Mouse (Mus musculus) kidney, embryonic 14.5 days (tissue): ENCODE data around the gene Zfp131. TPM values are rescaled to one million over a fixed set of nuclear protein-coding genes. Genes with fewer than 3 reads are reported as not detected.

Experiments
- ATAC-seq: fragments of 200-750 bp; cut with Nextera tagmentation; 2 replicates; pipeline ENCODE4 v1.8.0; 2017; ENCODE audit warnings: moderate number of reproducible peaks, mild to moderate bottlenecking, moderate TSS enrichment, moderate library complexity; ENCODE audit not compliant: low FRiP score, low TSS enrichment
- H3K27ac ChIP-seq: fragments of 300-500 bp; sonication (generic); 2 replicates; pipeline ENCODE4 v1.5.1; 2014; ENCODE audit warnings: low read depth, mild to moderate bottlenecking, low read length, moderate library complexity, mixed read lengths
- H3K27me3 ChIP-seq: fragments of 300-500 bp; sonication (generic); 2 replicates; pipeline ENCODE4 v1.6.1; 2014; ENCODE audit warnings: mild to moderate bottlenecking, low read length; ENCODE audit not compliant: control insufficient read depth, insufficient read depth
- H3K36me3 ChIP-seq: fragments of 300-500 bp; sonication (generic); 2 replicates; pipeline ENCODE4 v1.6.1; 2014; ENCODE audit warnings: low read length, mixed read lengths; ENCODE audit not compliant: control insufficient read depth, insufficient read depth
- H3K4me1 ChIP-seq: fragments of 300-500 bp; sonication (generic); 2 replicates; pipeline ENCODE4 v1.6.1; 2014; ENCODE audit warnings: low read length, mixed read lengths; ENCODE audit not compliant: control insufficient read depth, insufficient read depth
- H3K4me2 ChIP-seq: fragments of 300-500 bp; sonication (generic); replicated peaks from 2 replicates; pipeline ENCODE4 v1.6.1; 2014; ENCODE audit warnings: low read depth, mild to moderate bottlenecking, low read length
- H3K4me3 ChIP-seq: fragments of 300-500 bp; sonication (generic); 2 replicates; pipeline ENCODE4 v1.5.1; 2014; ENCODE audit warnings: mild to moderate bottlenecking, low read length
- H3K9ac ChIP-seq: fragments of 300-500 bp; sonication (generic); 2 replicates; pipeline ENCODE4 v1.6.1; 2014; ENCODE audit warnings: low read depth, mild to moderate bottlenecking, low read length, moderate library complexity
- H3K9me3 ChIP-seq: fragments of 300-500 bp; sonication (generic); 2 replicates; pipeline ENCODE4 v1.6.1; 2016; ENCODE audit warnings: low read length; ENCODE audit not compliant: control insufficient read depth
- WGBS: fragments of 180-500 bp; shearing (Covaris S2); extraction: QIAGEN DNeasy Blood & Tissue Kit; methylation state at CpG from one replicate; pipeline ENCODE4 v1.1.7; 2014; 5-methylcytosine and 5-hydroxymethylcytosine counted together
- polyA plus RNA-seq: library from polyadenylated mRNA; unstranded; fragments of >200 nt; fragmentation: Nextera tagmentation; extraction: Ambion mirVana; gene quantifications from 2 replicates; pipeline ENCODE4 v1.2.1, GENCODE M21; 2014

Gene Zfp131
- polyA plus RNA-seq, 1 experiment from 2014 or later: 41.7 TPM

- Histone ChIP-seq H3K9me3 (no peaks in the 10 kb centered on the region), H3K4me1 (peaks cover 7% of the 10 kb centered on the region; the same call in 1 of the 2 replicates), H3K36me3 (peaks cover 6% of the 10 kb centered on the region; the same call in 1 of the 2 replicates), H3K9ac (no peak overlapping the region), H3K4me2 (no peak overlapping the region; the same call in 1 of the 2 replicates), H3K27me3 (no peaks in the 10 kb centered on the region), H3K27ac (no peak overlapping the region), H3K4me3 (no peak overlapping the region)
- 30% methylated on average over 5 of the region's 5 CpGs for WGBS
- no peak for ATAC-seq
Observed at GRCm38 (mm10) chr13:119756831-119757230, 33.9 kb downstream of the Zfp131 start.

GRCm38 (mm10) chr13:119755681-119756471, 34.8 kb downstream of the Zfp131 start, which contains the start of gene Nim1k:
TSS of gene Nim1k (minus strand) at chr13:119755882.
- under 1% methylated on average over 43 of the region's 43 CpGs for WGBS
- H3K9ac ChIP-seq: peak within 1 kb of the TSS; percentile 65
- no peaks in the 10 kb centered on the region for H3K9me3 ChIP-seq
- no peaks in the 10 kb centered on the region for H3K27me3 ChIP-seq
- peak within 1 kb of the TSS; percentile 95 for H3K4me2 ChIP-seq
- H3K36me3 ChIP-seq: 0 out of 2 replicates have a peak, but pooled peaks cover under 1% of the 10 kb centered on the region
- H3K4me3 ChIP-seq: peak within 1 kb of the TSS; percentile 59
- peaks cover 7% of the 10 kb centered on the region; the same call in 1 of the 2 replicates for H3K4me1 ChIP-seq
- peak within 1 kb of the TSS; percentile 20; the same call in 1 of the 2 replicates for H3K27ac ChIP-seq
- ATAC-seq: peak; percentile 98

GRCm38 (mm10) chr13:119755141-119755547, 35.5 kb downstream of the Zfp131 start:
- 2% methylated on average over 16 of the region's 16 CpGs for WGBS
- Histone ChIP-seq H3K4me3 (peak overlapping the region; percentile 59), H3K36me3 (no peaks in the 10 kb centered on the region), H3K9ac (peak overlapping the region; percentile 65), H3K27me3 (no peaks in the 10 kb centered on the region), H3K4me1 (peaks cover 7% of the 10 kb centered on the region; the same call in 1 of the 2 replicates), H3K4me2 (peak overlapping the region; percentile 95), H3K27ac (no peak overlapping the region), H3K9me3 (no peaks in the 10 kb centered on the region)
- peak; percentile 73 for ATAC-seq

- no peak overlapping the region; the same call in 1 of the 2 replicates for H3K4me3 ChIP-seq
- no peak overlapping the region for H3K9ac ChIP-seq
- no peaks in the 10 kb centered on the region for H3K27me3 ChIP-seq
- H3K4me2 ChIP-seq: no peak overlapping the region; the same call in 1 of the 2 replicates
- WGBS: 24% methylated on average over 3 of the region's 3 CpGs
- no peak overlapping the region for H3K27ac ChIP-seq
- H3K4me1 ChIP-seq: peaks cover 7% of the 10 kb centered on the region; the same call in 1 of the 2 replicates
- no peak for ATAC-seq
- no peaks in the 10 kb centered on the region for H3K9me3 ChIP-seq
- no peaks in the 10 kb centered on the region for H3K36me3 ChIP-seq
Observed at GRCm38 (mm10) chr13:119754635-119755020, 36.1 kb downstream of the Zfp131 start.

- H3K27ac ChIP-seq: no peak overlapping the region
- 60% methylated on average over 9 of the region's 9 CpGs for WGBS
- H3K4me2 ChIP-seq: no peak overlapping the region
- H3K36me3 ChIP-seq: no peaks in the 10 kb centered on the region
- no peak overlapping the region for H3K9ac ChIP-seq
- peaks cover 7% of the 10 kb centered on the region; the same call in 1 of the 2 replicates for H3K4me1 ChIP-seq
- H3K4me3 ChIP-seq: no peak overlapping the region
- H3K9me3 ChIP-seq: no peaks in the 10 kb centered on the region
- no peak for ATAC-seq
- H3K27me3 ChIP-seq: no peaks in the 10 kb centered on the region
Observed at GRCm38 (mm10) chr13:119753859-119754634, 36.6 kb downstream of the Zfp131 start.

DNA sequence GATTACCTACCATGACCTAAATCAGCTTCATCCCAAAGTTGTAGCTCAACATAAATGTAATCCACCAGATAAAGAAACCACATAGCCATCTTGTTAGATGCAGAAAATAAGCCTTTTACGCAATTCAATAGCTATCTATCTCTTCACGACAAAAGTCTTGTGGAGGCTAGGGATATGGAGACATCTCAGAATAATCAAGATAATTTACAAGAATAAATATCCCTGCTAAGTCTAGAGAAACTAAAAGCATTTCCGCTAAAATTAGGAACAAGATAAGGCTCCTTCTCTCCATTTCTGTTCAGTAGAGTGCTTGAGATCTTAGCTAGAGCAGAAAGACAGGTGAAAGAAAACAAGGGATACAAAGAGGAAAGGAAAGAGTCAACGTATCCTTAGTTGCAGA, 43.8 kb downstream of the Zfp131 start:
- no peak overlapping the region for H3K4me3 ChIP-seq

GRCm38 (mm10) chr13:119743470-119743869, 47.2 kb downstream of the Zfp131 start:
- no peak overlapping the region for H3K9ac ChIP-seq
- H3K27ac ChIP-seq: no peak overlapping the region
- H3K4me1 ChIP-seq: no peaks in the 10 kb centered on the region
- WGBS: 86% methylated on average over 3 of the region's 3 CpGs
- H3K27me3 ChIP-seq: no peaks in the 10 kb centered on the region
- H3K4me3 ChIP-seq: no peak overlapping the region
- no peaks in the 10 kb centered on the region for H3K9me3 ChIP-seq
- no peak for ATAC-seq
- no peak overlapping the region for H3K4me2 ChIP-seq
- no peaks in the 10 kb centered on the region for H3K36me3 ChIP-seq

More for the DNA sequence above, 43.8 kb downstream of the Zfp131 start:
- no peaks in the 10 kb centered on the region for H3K27me3 ChIP-seq
- 91% methylated on average over 4 of the region's 4 CpGs for WGBS
- no peak overlapping the region for H3K4me2 ChIP-seq
- no peak for ATAC-seq
- H3K27ac ChIP-seq: no peak overlapping the region
- H3K4me1 ChIP-seq: no peaks in the 10 kb centered on the region
- no peak overlapping the region for H3K9ac ChIP-seq
- no peaks in the 10 kb centered on the region for H3K9me3 ChIP-seq
- no peaks in the 10 kb centered on the region for H3K36me3 ChIP-seq

DNA sequence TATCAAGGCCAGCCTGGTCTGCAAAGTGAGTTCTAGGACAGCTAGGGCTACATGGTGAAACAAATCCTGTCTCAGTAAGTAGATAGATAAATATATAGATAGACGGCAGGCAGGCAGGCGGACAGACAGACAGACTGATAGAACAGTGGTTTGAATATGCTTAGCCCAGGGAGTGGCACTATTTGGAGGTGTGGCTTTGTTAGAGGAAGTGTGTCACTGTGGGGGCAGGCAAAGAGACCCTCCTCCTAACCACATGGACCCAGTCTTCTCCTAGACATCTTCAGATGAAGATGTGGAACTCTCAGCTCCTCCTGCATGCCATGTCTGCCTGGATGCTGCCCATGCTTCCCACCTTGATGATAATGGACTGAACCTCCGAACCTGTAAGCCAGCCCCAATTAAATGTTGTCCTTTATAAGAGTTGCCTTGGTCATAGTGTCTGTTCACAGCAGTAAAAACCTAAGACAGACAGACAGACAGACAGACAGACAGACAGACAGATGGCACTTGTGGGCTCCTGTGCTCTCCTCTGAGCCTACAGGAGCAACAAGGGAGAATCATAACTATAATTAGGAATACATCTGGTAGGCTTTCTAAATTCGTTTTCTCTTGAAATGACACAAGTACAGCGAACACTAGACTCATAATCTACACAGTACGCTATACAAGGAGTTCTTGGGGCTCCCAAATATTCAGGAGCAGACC, 47.8 kb downstream of the Zfp131 start:
- Histone ChIP-seq H3K4me1 (no peaks in the 10 kb centered on the region), H3K27me3 (no peaks in the 10 kb centered on the region), H3K4me2 (no peak overlapping the region), H3K4me3 (no peak overlapping the region), H3K9me3 (no peaks in the 10 kb centered on the region), H3K27ac (no peak overlapping the region), H3K36me3 (no peaks in the 10 kb centered on the region), H3K9ac (no peak overlapping the region)
- WGBS: 84% methylated on average over 6 of the region's 6 CpGs
- ATAC-seq: no peak
